Mouse (Mus musculus): ENCODE data around the gene Zfp131.

DNA sequence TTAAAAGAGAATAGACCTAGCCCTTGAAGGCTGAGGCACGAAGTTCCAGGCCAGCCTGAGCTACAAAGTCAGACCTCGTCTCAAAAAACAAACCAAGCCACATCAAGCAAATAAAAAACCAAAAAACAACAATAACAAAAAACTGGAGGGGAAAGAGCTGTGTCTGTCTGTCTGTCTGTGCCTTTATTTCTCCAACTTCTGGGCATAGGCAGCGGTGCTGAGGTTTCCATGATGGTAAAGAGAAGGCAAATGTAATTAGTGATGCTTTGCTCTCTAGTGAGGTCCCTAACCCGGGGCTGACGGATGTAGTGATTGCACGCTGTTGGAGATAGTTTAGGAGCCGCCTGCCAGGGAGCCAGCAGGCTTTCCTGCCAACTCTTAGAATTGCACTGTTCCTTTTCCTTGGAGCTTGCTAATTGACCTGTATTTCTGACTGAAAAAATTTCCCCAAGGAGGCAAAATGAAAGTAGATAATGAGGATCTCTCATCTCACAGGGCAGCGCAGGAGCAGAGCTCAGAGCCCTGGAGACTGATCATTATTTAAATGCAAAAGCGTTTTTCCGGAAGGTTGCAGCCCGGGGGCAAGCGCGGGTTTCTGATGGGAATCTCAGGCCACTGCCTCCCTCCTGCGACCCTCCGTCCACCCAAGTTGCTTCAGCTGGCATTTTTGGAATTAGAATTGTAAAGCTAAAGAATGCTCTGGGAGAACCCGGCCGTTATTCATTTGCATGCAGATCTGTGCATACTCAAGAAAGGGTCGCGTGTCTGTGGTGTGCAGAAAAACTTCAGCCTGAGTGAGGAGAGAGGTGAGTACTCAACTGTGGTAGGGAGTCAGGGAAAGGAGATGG lies 49.1 kb downstream of the Zfp131 start:
- no peak for TF ChIP-seq POLR2A (IDR thresholded peaks at IDR 0.05; ENCODE audit: low read depth, low read length)
- TF ChIP-seq CTCF (IDR thresholded peaks at IDR 0.05; ENCODE audit: extremely low read depth, insufficient read length, insufficient replicate concordance, low read depth, low read length): no peak
